Mouse (Mus musculus) E14TG2a.4 (cell line): Measurements from ENCODE around the gene Ptp4a2.

ENCODE experiments used
- CTCF ChIP-seq: conservative IDR thresholded peaks from 2 replicates; pipeline ENCODE4 v1.5.1; 2014; ENCODE audit warnings: low read length
- POU5F1 ChIP-seq: IDR thresholded peaks from 2 replicates; pipeline ENCODE4 v1.6.1; 2014; ENCODE audit warnings: low read length, borderline replicate concordance

- TF ChIP-seq POU5F1 = no peak
- TF ChIP-seq CTCF = no peak
Observed at GRCm38 (mm10) chr4:129817591-129817990, 6.6 kb downstream of the Ptp4a2 start.
